Mouse (Mus musculus): ENCODE measurements at regions not wholly inside any gene's neighbourhood (a gene's known extent, or its start where the extent isn't known, plus 50 kb on each side); places are given as distances from the start of the nearest gene placed in this dataset.

GRCm38 (mm10) chr1:121085101-121085727 is 247.2 kb downstream of the Insig2 start:
- TF ChIP-seq POLR2A (IDR thresholded peaks at IDR 0.05; ENCODE audit: control insufficient read depth, low read depth, low read length), result no peak
- TF ChIP-seq CTCF (IDR thresholded peaks at IDR 0.05; ENCODE audit: control insufficient read depth, insufficient read depth, insufficient replicate concordance, low read depth, low read length), result no peak
